Mouse (Mus musculus): ENCODE results near the gene Sycn. TPM values are rescaled to one million over a fixed set of nuclear protein-coding genes. Genes with fewer than 3 reads are reported as not detected.

The Sycn gene
- polyA plus RNA-seq, 1 experiment from 2014 or later, result not detected

DNA sequence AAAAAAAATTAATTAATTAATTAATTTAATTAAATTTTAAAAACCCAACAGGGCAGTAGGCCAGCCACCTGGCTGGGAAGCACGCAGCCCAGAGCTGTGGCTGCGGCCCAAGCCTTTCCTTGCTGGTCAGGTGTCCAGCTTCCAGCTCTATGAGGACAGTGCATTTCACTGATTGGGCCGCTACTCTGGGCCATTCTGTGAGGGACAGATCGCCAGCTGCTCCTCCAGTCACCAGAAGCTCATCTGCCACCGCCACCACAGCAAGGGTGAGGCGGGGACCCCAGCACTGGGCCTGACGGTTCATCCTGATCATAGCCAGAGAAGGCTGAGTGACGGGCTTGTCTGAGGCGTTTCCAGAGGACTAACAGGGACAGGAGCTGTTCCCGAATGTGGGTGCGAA is 21.3 kb downstream of the Sycn start:
- no peaks in the 10 kb centered on the region for H3K9me3 ChIP-seq
- peaks cover 18% of the 10 kb centered on the region for H3K4me1 ChIP-seq
- H3K4me3 ChIP-seq, result no peak overlapping the region
- H3K36me3 ChIP-seq (replicated peaks), result peaks cover 93% of the 10 kb centered on the region
- no peak overlapping the region for H3K27ac ChIP-seq (replicated peaks)
- DNase-seq (ENCODE audit: low spot score), result no peak
- no peaks in the 10 kb centered on the region for H3K27me3 ChIP-seq (replicated peaks; ENCODE audit: low read depth, poor library complexity, severe bottlenecking)
- WGBS, result 91% methylated on average over 11 of the region's 11 CpGs

GRCm38 (mm10) chr7:28562371-28562770 is 21.7 kb downstream of the Sycn start:
- 91% methylated on average over 13 of the region's 13 CpGs for WGBS
- no peak overlapping the region for H3K4me3 ChIP-seq
- no peaks in the 10 kb centered on the region for H3K9me3 ChIP-seq
- no peaks in the 10 kb centered on the region for H3K27me3 ChIP-seq (replicated peaks; ENCODE audit: low read depth, poor library complexity, severe bottlenecking)
- H3K36me3 ChIP-seq (replicated peaks), result peaks cover 97% of the 10 kb centered on the region
- peaks cover 17% of the 10 kb centered on the region for H3K4me1 ChIP-seq
- DNase-seq (ENCODE audit: low spot score), result no peak
- H3K27ac ChIP-seq (replicated peaks), result no peak overlapping the region

GRCm38 (mm10) chr7:28562951-28563350 is 22.3 kb downstream of the Sycn start:
- Histone ChIP-seq H3K4me1 (peaks cover 14% of the 10 kb centered on the region), H3K27ac (replicated peaks) (no peak overlapping the region), H3K36me3 (replicated peaks) (peaks cover 98% of the 10 kb centered on the region), H3K4me3 (no peak overlapping the region), H3K9me3 (no peaks in the 10 kb centered on the region), H3K27me3 (replicated peaks; ENCODE audit: low read depth, poor library complexity, severe bottlenecking) (no peaks in the 10 kb centered on the region)
- DNase-seq (ENCODE audit: low spot score), result no peak
- WGBS, result 93% methylated on average over 13 of the region's 13 CpGs

DNA sequence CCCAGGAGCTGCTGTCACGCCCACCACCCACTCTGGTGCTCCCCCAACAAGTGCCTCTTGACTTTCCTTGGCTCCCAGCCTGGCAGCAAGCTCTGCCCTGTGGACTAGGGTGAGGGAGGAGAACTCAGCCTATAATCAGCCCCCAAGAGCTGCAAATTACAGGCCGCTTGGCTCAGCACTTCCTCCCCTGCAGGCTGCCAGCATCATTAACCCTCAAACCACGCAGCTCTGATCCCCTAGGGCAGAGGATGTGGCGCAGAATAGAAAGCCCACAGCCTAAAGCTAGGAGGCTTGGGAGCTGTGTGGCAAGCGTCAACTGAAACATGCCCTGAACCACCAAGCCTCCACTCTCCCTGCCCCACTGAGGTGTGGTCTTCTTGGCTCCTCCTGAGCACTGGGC is 24.7 kb downstream of the Sycn start:
- Histone ChIP-seq H3K36me3 (replicated peaks) (peaks cover 97% of the 10 kb centered on the region), H3K4me1 (peaks cover 6% of the 10 kb centered on the region), H3K9me3 (no peaks in the 10 kb centered on the region), H3K27ac (replicated peaks) (no peak overlapping the region), H3K27me3 (replicated peaks; ENCODE audit: low read depth, poor library complexity, severe bottlenecking) (no peaks in the 10 kb centered on the region), H3K4me3 (no peak overlapping the region)
- DNase-seq (ENCODE audit: low spot score), result no peak
- WGBS, result 83% methylated on average over 5 of the region's 5 CpGs

DNA sequence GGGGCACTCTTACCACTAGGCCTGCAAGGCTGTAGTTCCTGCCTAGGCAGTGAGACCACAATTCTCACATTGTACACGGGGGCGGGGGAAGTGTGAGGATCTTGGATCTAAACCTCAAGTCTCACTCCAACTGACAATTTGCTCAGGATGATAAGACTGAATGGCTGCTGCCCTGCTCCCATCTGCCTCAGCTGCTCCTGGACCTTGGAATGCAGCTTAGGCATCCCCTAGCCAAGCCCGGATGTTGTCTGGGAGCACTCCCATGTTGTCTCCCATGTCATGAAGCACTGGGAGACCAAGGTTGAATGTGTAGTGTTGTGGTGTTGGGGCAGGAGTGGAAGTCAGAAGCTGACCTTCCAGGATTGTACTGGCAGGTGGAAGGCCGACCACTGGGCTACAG is 26.9 kb downstream of the Sycn start:
- H3K36me3 ChIP-seq (replicated peaks), result peaks cover 76% of the 10 kb centered on the region
- no peak overlapping the region for H3K27ac ChIP-seq (replicated peaks)
- WGBS, result 91% methylated on average over 4 of the region's 4 CpGs
- no peak for DNase-seq (ENCODE audit: low spot score)
- no peak overlapping the region for H3K4me3 ChIP-seq
- no peaks in the 10 kb centered on the region for H3K9me3 ChIP-seq
- no peaks in the 10 kb centered on the region for H3K27me3 ChIP-seq (replicated peaks; ENCODE audit: low read depth, poor library complexity, severe bottlenecking)
- H3K4me1 ChIP-seq, result peaks cover 22% of the 10 kb centered on the region

DNA sequence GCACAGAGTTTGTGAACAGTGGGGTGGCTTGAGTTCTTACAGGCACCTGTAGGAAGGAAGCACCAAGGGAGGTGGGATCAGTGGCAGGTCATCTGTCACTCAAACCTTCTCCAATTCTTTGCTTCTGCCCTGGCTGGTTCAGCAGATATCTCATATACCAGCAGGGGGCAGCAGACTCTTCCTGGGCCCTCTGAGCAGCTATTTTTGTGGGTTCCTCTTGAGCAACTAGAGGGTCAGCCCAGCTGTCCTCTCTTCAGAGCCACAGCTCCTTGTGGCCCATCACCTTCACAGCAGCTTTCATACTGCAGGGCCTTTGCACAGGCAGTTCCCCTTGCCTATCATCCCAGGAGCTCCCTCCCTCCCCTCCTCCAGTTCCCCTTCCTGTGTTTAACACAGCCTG is 27.6 kb downstream of the Sycn start:
- peaks cover 69% of the 10 kb centered on the region for H3K36me3 ChIP-seq (replicated peaks)

DNA sequence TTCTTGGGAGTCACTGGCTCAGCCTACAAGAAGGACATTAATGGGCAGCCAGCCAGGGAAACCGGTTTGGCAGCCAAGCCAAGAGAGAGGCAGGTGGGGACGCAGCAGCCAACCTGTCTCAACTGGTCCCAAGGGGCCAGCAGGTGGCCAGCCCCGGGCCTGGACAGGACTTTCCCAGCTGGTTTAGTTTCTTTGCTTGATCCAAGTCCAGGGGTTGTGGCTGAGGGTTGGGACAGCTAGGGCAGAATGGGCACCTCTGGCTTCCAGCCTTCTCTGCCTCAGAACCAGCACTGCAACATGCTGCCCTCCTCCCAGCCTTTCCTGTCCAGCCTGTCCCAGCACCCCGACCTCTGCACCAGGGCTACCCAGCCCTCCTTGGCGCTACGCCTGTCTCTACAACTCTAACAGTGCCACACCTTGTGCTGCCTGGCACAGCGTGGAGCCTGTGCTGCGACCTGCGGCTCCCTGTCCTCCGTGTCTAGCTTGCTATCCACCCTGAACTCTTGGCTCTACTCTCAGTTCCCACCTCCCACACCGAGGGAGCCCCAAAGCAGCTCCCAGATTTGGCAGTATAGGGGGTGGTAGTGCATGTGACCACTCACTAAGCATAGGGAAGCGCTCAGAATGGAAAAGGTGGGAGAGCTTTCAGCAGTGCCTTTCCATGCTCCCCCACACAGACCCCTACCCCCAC is 29.8 kb downstream of the Sycn start:
- H3K9me3 ChIP-seq, result no peaks in the 10 kb centered on the region
- no peaks in the 10 kb centered on the region for H3K27me3 ChIP-seq (replicated peaks; ENCODE audit: low read depth, poor library complexity, severe bottlenecking)
- 71% methylated on average over 12 of the region's 12 CpGs for WGBS
- peak overlapping the region; percentile 75 for H3K27ac ChIP-seq (replicated peaks)
- DNase-seq (ENCODE audit: low spot score), result peak; percentile 72
- peaks cover 47% of the 10 kb centered on the region for H3K36me3 ChIP-seq (replicated peaks)
- H3K4me3 ChIP-seq, result peak overlapping the region; percentile 33
- H3K4me1 ChIP-seq, result peaks cover 44% of the 10 kb centered on the region

More for the DNA sequence above, 27.6 kb downstream of the Sycn start:
- Histone ChIP-seq H3K27ac (replicated peaks) (no peak overlapping the region), H3K4me1 (peaks cover 29% of the 10 kb centered on the region), H3K4me3 (no peak overlapping the region), H3K27me3 (replicated peaks; ENCODE audit: low read depth, poor library complexity, severe bottlenecking) (no peaks in the 10 kb centered on the region), H3K9me3 (no peaks in the 10 kb centered on the region)
- DNase-seq (ENCODE audit: low spot score), result peak; percentile 66

- Histone ChIP-seq H3K4me3 (no peak overlapping the region), H3K9me3 (no peaks in the 10 kb centered on the region), H3K27me3 (replicated peaks; ENCODE audit: low read depth, poor library complexity, severe bottlenecking) (no peaks in the 10 kb centered on the region), H3K36me3 (replicated peaks) (peaks cover 40% of the 10 kb centered on the region), H3K27ac (replicated peaks) (peak overlapping the region; percentile 75), H3K4me1 (peaks cover 51% of the 10 kb centered on the region)
- WGBS, result 53% methylated on average over 5 of the region's 5 CpGs
- no peak for DNase-seq (ENCODE audit: low spot score)
These were observed 30.4 kb downstream of the Sycn start for GRCm38 (mm10) chr7:28570982-28571682.

- Histone ChIP-seq H3K36me3 (replicated peaks) (peaks cover 24% of the 10 kb centered on the region), H3K9me3 (no peaks in the 10 kb centered on the region), H3K4me3 (no peak overlapping the region), H3K27me3 (replicated peaks; ENCODE audit: low read depth, poor library complexity, severe bottlenecking) (no peaks in the 10 kb centered on the region), H3K4me1 (peaks cover 66% of the 10 kb centered on the region), H3K27ac (replicated peaks) (no peak overlapping the region; the same call in 1 of the 2 replicates)
- 86% methylated on average over 5 of the region's 5 CpGs for WGBS
- no peak for DNase-seq (ENCODE audit: low spot score)
These were observed 32.0 kb downstream of the Sycn start for GRCm38 (mm10) chr7:28572689-28573088.

DNA sequence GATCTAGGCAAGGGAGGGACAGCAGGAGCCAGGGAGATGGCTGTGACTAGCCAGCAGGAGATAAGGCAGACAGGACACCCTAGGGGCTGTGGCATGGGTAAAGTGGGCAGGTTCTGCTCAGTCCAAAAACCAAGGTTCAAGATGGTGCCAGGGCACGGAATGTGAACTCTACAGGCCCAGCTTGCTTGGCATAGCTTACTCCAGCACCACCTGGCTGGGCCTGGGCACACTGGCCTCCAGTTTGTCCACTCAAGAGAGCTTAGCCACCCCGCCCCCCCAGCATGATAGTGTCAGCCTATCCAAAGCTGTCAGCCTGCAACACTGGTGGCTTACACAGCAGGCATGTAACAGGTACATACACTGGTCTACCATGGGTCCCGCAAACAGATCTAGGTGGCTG is 32.6 kb downstream of the Sycn start:
- Histone ChIP-seq H3K27me3 (replicated peaks; ENCODE audit: low read depth, poor library complexity, severe bottlenecking) (no peaks in the 10 kb centered on the region), H3K27ac (replicated peaks) (no peak overlapping the region), H3K9me3 (no peaks in the 10 kb centered on the region), H3K4me1 (peaks cover 72% of the 10 kb centered on the region), H3K36me3 (replicated peaks) (peaks cover 19% of the 10 kb centered on the region), H3K4me3 (no peak overlapping the region)
- DNase-seq (ENCODE audit: low spot score), result no peak
- WGBS, result 92% methylated on average over 3 of the region's 3 CpGs

- H3K27me3 ChIP-seq (replicated peaks; ENCODE audit: low read depth, poor library complexity, severe bottlenecking), result no peaks in the 10 kb centered on the region
- H3K27ac ChIP-seq (replicated peaks), result 0 out of 2 replicates have a peak overlapping the region, but pooled peaks have one; percentile 65
- H3K4me3 ChIP-seq, result no peak overlapping the region
- H3K36me3 ChIP-seq (replicated peaks), result peaks cover 9% of the 10 kb centered on the region
- no peaks in the 10 kb centered on the region for H3K9me3 ChIP-seq
- H3K4me1 ChIP-seq, result peaks cover 81% of the 10 kb centered on the region
- WGBS, result 92% methylated on average over 11 of the region's 11 CpGs
- no peak for DNase-seq (ENCODE audit: low spot score)
These were observed 34.9 kb downstream of the Sycn start for GRCm38 (mm10) chr7:28575597-28575996.

- no peaks in the 10 kb centered on the region for H3K9me3 ChIP-seq
- H3K27ac ChIP-seq (replicated peaks), result peak overlapping the region; percentile 65
- DNase-seq (ENCODE audit: low spot score), result no peak
- H3K4me3 ChIP-seq, result 0 out of 2 replicates have a peak overlapping the region, but pooled peaks have one; percentile 17
- no peaks in the 10 kb centered on the region for H3K27me3 ChIP-seq (replicated peaks; ENCODE audit: low read depth, poor library complexity, severe bottlenecking)
- WGBS, result 70% methylated on average over 5 of the region's 5 CpGs
- peaks cover 73% of the 10 kb centered on the region for H3K4me1 ChIP-seq
- peaks cover 17% of the 10 kb centered on the region for H3K36me3 ChIP-seq (replicated peaks)
These were observed 35.7 kb downstream of the Sycn start for GRCm38 (mm10) chr7:28576271-28576914.

Measured in embryonic facial prominence, embryonic 10.5 days (tissue).